Mouse (Mus musculus) neural tube, embryonic 12.5 days (tissue): ENCODE data around the gene Dcst2. TPM values are rescaled to one million over a fixed set of nuclear protein-coding genes. Genes with fewer than 3 reads are reported as not detected.
A peak's percentile ranks its signal among the peaks of the same experiment; 100 is the strongest.

Experiments used
- ATAC-seq: fragments of 200-750 bp; cut with Nextera tagmentation; 2 replicates; pipeline ENCODE4 v1.8.0; 2017; ENCODE audit warnings: low read depth, mild to moderate bottlenecking, moderate TSS enrichment, moderate library complexity; ENCODE audit not compliant: low FRiP score
- H3K27ac ChIP-seq: fragments of 300-500 bp; sonication (generic); 2 replicates; pipeline ENCODE4 v1.5.1; 2016
- H3K27me3 ChIP-seq: fragments of 300-500 bp; sonication (generic); replicated peaks from 2 replicates; pipeline ENCODE4 v1.6.1; 2016; ENCODE audit warnings: mild to moderate bottlenecking
- H3K36me3 ChIP-seq: fragments of 300-500 bp; sonication (generic); 2 replicates; pipeline ENCODE4 v1.6.1; 2016; ENCODE audit warnings: mild to moderate bottlenecking
- H3K4me1 ChIP-seq: fragments of 300-500 bp; sonication (generic); 2 replicates; pipeline ENCODE4 v1.6.1; 2016
- H3K4me2 ChIP-seq: fragments of 300-500 bp; sonication (generic); replicated peaks from 2 replicates; pipeline ENCODE4 v1.6.1; 2016; ENCODE audit warnings: mild to moderate bottlenecking
- H3K4me3 ChIP-seq: fragments of 300-500 bp; sonication (generic); 2 replicates; pipeline ENCODE4 v1.5.1; 2016
- H3K9ac ChIP-seq: fragments of 300-500 bp; sonication (generic); 2 replicates; pipeline ENCODE4 v1.6.1; 2016; ENCODE audit warnings: mild to moderate bottlenecking
- H3K9me3 ChIP-seq: fragments of 300-500 bp; sonication (generic); 2 replicates; pipeline ENCODE4 v1.6.1; 2016; ENCODE audit warnings: mild to moderate bottlenecking
- WGBS: fragments of 180-500 bp; shearing (Covaris S2); methylation state at CpG from one replicate; pipeline ENCODE4 v1.1.7; 2016; 5-methylcytosine and 5-hydroxymethylcytosine counted together
- polyA plus RNA-seq: library from polyadenylated mRNA; unstranded; fragments of >200 nt; fragmentation: Nextera tagmentation; extraction: Ambion mirVana; gene quantifications from 2 replicates; pipeline ENCODE4 v1.2.1, GENCODE M21; 2016

Dcst2 gene
- polyA plus RNA-seq, 1 experiment from 2014 or later = 0.10 TPM

GRCm38 (mm10) chr3:89373581-89374231 is 11.9 kb downstream of the Dcst2 start:
- H3K27ac ChIP-seq = no peak overlapping the region
- peaks cover 10% of the 10 kb centered on the region; the same call in 1 of the 2 replicates for H3K4me1 ChIP-seq
- WGBS = 43% methylated on average over 5 of the region's 5 CpGs
- ATAC-seq = no peak
- no peak overlapping the region for H3K4me2 ChIP-seq
- H3K27me3 ChIP-seq = no peaks in the 10 kb centered on the region
- no peaks in the 10 kb centered on the region for H3K36me3 ChIP-seq
- no peaks in the 10 kb centered on the region for H3K9me3 ChIP-seq
- no peak overlapping the region for H3K9ac ChIP-seq
- no peak overlapping the region for H3K4me3 ChIP-seq

- H3K4me2 ChIP-seq = peak overlapping the region; percentile 75
- H3K4me1 ChIP-seq = peaks cover 13% of the 10 kb centered on the region; the same call in 1 of the 2 replicates
- H3K27ac ChIP-seq = no peak overlapping the region
- no peak overlapping the region; the same call in 1 of the 2 replicates for H3K9ac ChIP-seq
- 74% methylated on average over 4 of the region's 4 CpGs for WGBS
- no peak overlapping the region for H3K4me3 ChIP-seq
- no peak for ATAC-seq
- H3K36me3 ChIP-seq = no peaks in the 10 kb centered on the region
- H3K9me3 ChIP-seq = no peaks in the 10 kb centered on the region
- no peaks in the 10 kb centered on the region for H3K27me3 ChIP-seq
Observed at GRCm38 (mm10) chr3:89377831-89378230, 16.1 kb downstream of the Dcst2 start.

- 2% methylated on average over 29 of the region's 29 CpGs for WGBS
- no peaks in the 10 kb centered on the region for H3K27me3 ChIP-seq
- H3K4me1 ChIP-seq = peaks cover 13% of the 10 kb centered on the region; the same call in 1 of the 2 replicates
- H3K9me3 ChIP-seq = no peaks in the 10 kb centered on the region
- H3K9ac ChIP-seq = peak overlapping the region; percentile 64
- peak; percentile 92 for ATAC-seq
- no peak overlapping the region for H3K27ac ChIP-seq
- peak overlapping the region; percentile 75 for H3K4me2 ChIP-seq
- peak overlapping the region; percentile 51 for H3K4me3 ChIP-seq
- no peaks in the 10 kb centered on the region for H3K36me3 ChIP-seq
Observed at GRCm38 (mm10) chr3:89378394-89379067, 16.8 kb downstream of the Dcst2 start.

GRCm38 (mm10) chr3:89379388-89380131 is 17.8 kb downstream of the Dcst2 start:
- no peak overlapping the region for H3K4me3 ChIP-seq
- no peaks in the 10 kb centered on the region for H3K36me3 ChIP-seq
- ATAC-seq = no peak
- H3K27me3 ChIP-seq = no peaks in the 10 kb centered on the region
- H3K4me2 ChIP-seq = no peak overlapping the region
- peaks cover 13% of the 10 kb centered on the region; the same call in 1 of the 2 replicates for H3K4me1 ChIP-seq
- H3K9me3 ChIP-seq = no peaks in the 10 kb centered on the region
- WGBS = 87% methylated on average over 31 of the region's 31 CpGs
- no peak overlapping the region for H3K27ac ChIP-seq
- no peak overlapping the region for H3K9ac ChIP-seq

- Histone ChIP-seq H3K27ac (no peak overlapping the region), H3K4me2 (no peak overlapping the region), H3K4me1 (peaks cover 13% of the 10 kb centered on the region; the same call in 1 of the 2 replicates), H3K36me3 (no peaks in the 10 kb centered on the region), H3K4me3 (no peak overlapping the region), H3K9ac (no peak overlapping the region), H3K27me3 (no peaks in the 10 kb centered on the region), H3K9me3 (no peaks in the 10 kb centered on the region)
- ATAC-seq = no peak
- 95% methylated on average over 14 of the region's 14 CpGs for WGBS
Observed at GRCm38 (mm10) chr3:89380291-89380690, 18.5 kb downstream of the Dcst2 start.

GRCm38 (mm10) chr3:89380711-89381110 is 18.9 kb downstream of the Dcst2 start:
- Histone ChIP-seq H3K4me3 (no peak overlapping the region), H3K36me3 (no peaks in the 10 kb centered on the region), H3K27me3 (no peaks in the 10 kb centered on the region), H3K9me3 (no peaks in the 10 kb centered on the region), H3K9ac (no peak overlapping the region), H3K27ac (no peak overlapping the region), H3K4me2 (no peak overlapping the region), H3K4me1 (peaks cover 13% of the 10 kb centered on the region; the same call in 1 of the 2 replicates)
- WGBS = 95% methylated on average over 18 of the region's 18 CpGs
- no peak for ATAC-seq

- no peak overlapping the region for H3K27ac ChIP-seq
- H3K9me3 ChIP-seq = no peaks in the 10 kb centered on the region
- H3K4me3 ChIP-seq = no peak overlapping the region
- H3K36me3 ChIP-seq = no peaks in the 10 kb centered on the region
- H3K9ac ChIP-seq = no peak overlapping the region
- no peak for ATAC-seq
- 78% methylated on average over 11 of the region's 11 CpGs for WGBS
- no peak overlapping the region for H3K4me2 ChIP-seq
- H3K4me1 ChIP-seq = peaks cover 13% of the 10 kb centered on the region; the same call in 1 of the 2 replicates
- no peaks in the 10 kb centered on the region for H3K27me3 ChIP-seq
Observed at GRCm38 (mm10) chr3:89381233-89381632, 19.5 kb downstream of the Dcst2 start.

GRCm38 (mm10) chr3:89382033-89382882 is 20.5 kb downstream of the Dcst2 start:
- ATAC-seq = no peak
- Histone ChIP-seq H3K4me1 (peaks cover 13% of the 10 kb centered on the region; the same call in 1 of the 2 replicates), H3K36me3 (no peaks in the 10 kb centered on the region), H3K9ac (no peak overlapping the region), H3K27ac (no peak overlapping the region), H3K9me3 (no peaks in the 10 kb centered on the region), H3K4me2 (no peak overlapping the region), H3K27me3 (no peaks in the 10 kb centered on the region), H3K4me3 (no peak overlapping the region)
- WGBS = 87% methylated on average over 9 of the region's 9 CpGs

GRCm38 (mm10) chr3:89382950-89383349 is 21.2 kb downstream of the Dcst2 start:
- H3K27ac ChIP-seq = no peak overlapping the region
- no peak overlapping the region for H3K9ac ChIP-seq
- H3K9me3 ChIP-seq = no peaks in the 10 kb centered on the region
- WGBS = 84% methylated on average over 5 of the region's 5 CpGs
- H3K4me1 ChIP-seq = peaks cover 10% of the 10 kb centered on the region; the same call in 1 of the 2 replicates
- no peak overlapping the region for H3K4me3 ChIP-seq
- no peaks in the 10 kb centered on the region for H3K36me3 ChIP-seq
- H3K4me2 ChIP-seq = no peak overlapping the region
- no peaks in the 10 kb centered on the region for H3K27me3 ChIP-seq
- no peak for ATAC-seq

- Histone ChIP-seq H3K27me3 (no peaks in the 10 kb centered on the region), H3K9me3 (no peaks in the 10 kb centered on the region), H3K9ac (no peak overlapping the region), H3K4me3 (no peak overlapping the region), H3K36me3 (no peaks in the 10 kb centered on the region), H3K4me1 (peaks cover 3% of the 10 kb centered on the region; the same call in 1 of the 2 replicates), H3K4me2 (no peak overlapping the region), H3K27ac (no peak overlapping the region)
- ATAC-seq = no peak
- 85% methylated on average over 5 of the region's 5 CpGs for WGBS
Observed at GRCm38 (mm10) chr3:89383651-89384255, 22.0 kb downstream of the Dcst2 start.

GRCm38 (mm10) chr3:89384331-89385076 is 22.7 kb downstream of the Dcst2 start:
- no peak overlapping the region for H3K27ac ChIP-seq
- H3K9me3 ChIP-seq = no peaks in the 10 kb centered on the region
- H3K4me3 ChIP-seq = no peak overlapping the region
- no peak overlapping the region for H3K9ac ChIP-seq
- H3K4me2 ChIP-seq = no peak overlapping the region
- no peaks in the 10 kb centered on the region for H3K36me3 ChIP-seq
- ATAC-seq = no peak
- WGBS = 78% methylated on average over 12 of the region's 12 CpGs
- H3K4me1 ChIP-seq = no peaks in the 10 kb centered on the region; the same call in 1 of the 2 replicates
- no peaks in the 10 kb centered on the region for H3K27me3 ChIP-seq
